Mouse (Mus musculus): Measurements from ENCODE around the gene Pla2g1b. TPM values are rescaled to one million over a fixed set of nuclear protein-coding genes. Genes with fewer than 3 reads are reported as not detected.
"Not testable (repeated sequence)": the region's sequence is repeated elsewhere in the genome, so short reads cannot be mapped to it uniquely, and the experiment has no call there.

Gene Pla2g1b
- polyA plus RNA-seq, 1 experiment from 2014 or later: not detected

- Histone ChIP-seq H3K4me2 (ENCODE audit: low read depth, low read length) (peak overlapping the region; percentile 34), H3K4me1 (ENCODE audit: control insufficient read depth, insufficient read depth, low read length) (peaks cover 43% of the 10 kb centered on the region), H3K36me3 (replicated peaks; ENCODE audit: control insufficient read depth, insufficient read depth, low read depth, low read length) (peaks cover 16% of the 10 kb centered on the region), H3K27ac (replicated peaks; ENCODE audit: low read depth, low read length) (peak overlapping the region; percentile 99), H3K4me3 (ENCODE audit: low read depth, low read length) (no peak overlapping the region), H3K27me3 (ENCODE audit: control insufficient read depth, insufficient read depth, low read length) (no peaks in the 10 kb centered on the region), H3K9ac (replicated peaks; ENCODE audit: low read length) (peak overlapping the region; percentile 48), H3K9me3 (replicated peaks; ENCODE audit: control insufficient read depth, low read length) (no peaks in the 10 kb centered on the region)
- WGBS: 8% methylated on average over 7 of the region's 7 CpGs
- DNase-seq (ENCODE audit: low spot score) (no peak), ATAC-seq (replicated peaks; ENCODE audit: insufficient number of reproducible peaks, low FRiP score, low TSS enrichment, low read depth) (no peak)
Measured at GRCm38 (mm10) chr5:115438667-115439066, 27.4 kb upstream of the Pla2g1b start.

GRCm38 (mm10) chr5:115441205-115441849 is 24.7 kb upstream of the Pla2g1b start:
- peaks cover 20% of the 10 kb centered on the region for H3K4me1 ChIP-seq (ENCODE audit: control insufficient read depth, insufficient read depth, low read length)
- no peaks in the 10 kb centered on the region for H3K27me3 ChIP-seq (ENCODE audit: control insufficient read depth, insufficient read depth, low read length)
- H3K4me2 ChIP-seq (ENCODE audit: low read depth, low read length): no peak overlapping the region
- H3K9me3 ChIP-seq (replicated peaks; ENCODE audit: control insufficient read depth, low read length): no peaks in the 10 kb centered on the region
- H3K27ac ChIP-seq (replicated peaks; ENCODE audit: low read depth, low read length): no peak overlapping the region
- WGBS: 44% methylated on average over 14 of the region's 14 CpGs
- no peak for ATAC-seq (replicated peaks; ENCODE audit: insufficient number of reproducible peaks, low FRiP score, low TSS enrichment, low read depth)
- H3K36me3 ChIP-seq (replicated peaks; ENCODE audit: control insufficient read depth, insufficient read depth, low read depth, low read length): peaks cover 36% of the 10 kb centered on the region
- DNase-seq (ENCODE audit: low spot score): peak; percentile 91
- no peak overlapping the region for H3K9ac ChIP-seq (replicated peaks; ENCODE audit: low read length)
- no peak overlapping the region for H3K4me3 ChIP-seq (ENCODE audit: low read depth, low read length)

- not testable (repeated sequence) for H3K9ac ChIP-seq (replicated peaks; ENCODE audit: low read length); H3K4me3 ChIP-seq (ENCODE audit: low read depth, low read length); H3K27ac ChIP-seq (replicated peaks; ENCODE audit: low read depth, low read length); DNase-seq (ENCODE audit: low spot score); ATAC-seq (replicated peaks; ENCODE audit: insufficient number of reproducible peaks, low FRiP score, low TSS enrichment, low read depth); H3K4me2 ChIP-seq (ENCODE audit: low read depth, low read length); H3K27me3 ChIP-seq (ENCODE audit: control insufficient read depth, insufficient read depth, low read length); H3K9me3 ChIP-seq (replicated peaks; ENCODE audit: control insufficient read depth, low read length)
- H3K4me1 ChIP-seq (ENCODE audit: control insufficient read depth, insufficient read depth, low read length): peaks cover 12% of the 10 kb centered on the region
- H3K36me3 ChIP-seq (replicated peaks; ENCODE audit: control insufficient read depth, insufficient read depth, low read depth, low read length): peaks cover 36% of the 10 kb centered on the region
- 75% methylated on average over 5 of the region's 5 CpGs for whole genome bisulfite sequencing
Measured at GRCm38 (mm10) chr5:115442663-115443062, 23.4 kb upstream of the Pla2g1b start.

DNA sequence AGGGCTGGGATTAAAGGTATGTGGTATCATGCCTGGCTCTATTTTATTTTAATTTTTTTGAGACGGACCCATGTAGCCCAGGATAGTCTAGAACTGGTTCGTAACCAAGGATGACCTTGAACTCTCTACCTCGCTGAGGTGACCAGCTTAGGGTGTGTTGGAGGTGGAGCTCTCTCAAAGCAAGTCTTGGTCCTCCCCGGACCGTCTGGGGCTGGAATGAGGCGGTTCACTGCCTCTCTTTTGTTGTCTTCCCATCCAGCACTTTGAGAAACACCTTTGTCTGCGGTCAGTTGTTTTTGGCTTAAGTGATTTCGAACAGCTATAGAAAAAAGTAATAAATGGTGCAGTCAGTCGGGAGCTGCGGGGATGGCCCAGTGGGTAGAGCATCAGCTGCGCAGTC is 21.9 kb upstream of the Pla2g1b start:
- Histone ChIP-seq H3K27me3 (ENCODE audit: control insufficient read depth, insufficient read depth, low read length) (no peaks in the 10 kb centered on the region), H3K9me3 (replicated peaks; ENCODE audit: control insufficient read depth, low read length) (no peaks in the 10 kb centered on the region), H3K4me1 (ENCODE audit: control insufficient read depth, insufficient read depth, low read length) (no peaks in the 10 kb centered on the region), H3K4me2 (ENCODE audit: low read depth, low read length) (no peak overlapping the region), H3K4me3 (ENCODE audit: low read depth, low read length) (no peak overlapping the region), H3K27ac (replicated peaks; ENCODE audit: low read depth, low read length) (no peak overlapping the region), H3K9ac (replicated peaks; ENCODE audit: low read length) (no peak overlapping the region), H3K36me3 (replicated peaks; ENCODE audit: control insufficient read depth, insufficient read depth, low read depth, low read length) (peaks cover 31% of the 10 kb centered on the region)
- 90% methylated on average over 11 of the region's 11 CpGs for WGBS
- no peak for ATAC-seq (replicated peaks; ENCODE audit: insufficient number of reproducible peaks, low FRiP score, low TSS enrichment, low read depth)
- no peak for DNase-seq (ENCODE audit: low spot score)

- Histone ChIP-seq H3K4me3 (ENCODE audit: low read depth, low read length) (no peak overlapping the region), H3K4me2 (ENCODE audit: low read depth, low read length) (no peak overlapping the region), H3K27ac (replicated peaks; ENCODE audit: low read depth, low read length) (no peak overlapping the region), H3K36me3 (replicated peaks; ENCODE audit: control insufficient read depth, insufficient read depth, low read depth, low read length) (peaks cover 45% of the 10 kb centered on the region), H3K27me3 (ENCODE audit: control insufficient read depth, insufficient read depth, low read length) (no peaks in the 10 kb centered on the region), H3K4me1 (ENCODE audit: control insufficient read depth, insufficient read depth, low read length) (no peaks in the 10 kb centered on the region), H3K9ac (replicated peaks; ENCODE audit: low read length) (no peak overlapping the region), H3K9me3 (replicated peaks; ENCODE audit: control insufficient read depth, low read length) (no peaks in the 10 kb centered on the region)
- 85% methylated on average over 17 of the region's 17 CpGs for WGBS
- no peak for DNase-seq (ENCODE audit: low spot score)
- ATAC-seq (replicated peaks; ENCODE audit: insufficient number of reproducible peaks, low FRiP score, low TSS enrichment, low read depth): no peak
Measured at GRCm38 (mm10) chr5:115447108-115447507, 19.0 kb upstream of the Pla2g1b start.

DNA sequence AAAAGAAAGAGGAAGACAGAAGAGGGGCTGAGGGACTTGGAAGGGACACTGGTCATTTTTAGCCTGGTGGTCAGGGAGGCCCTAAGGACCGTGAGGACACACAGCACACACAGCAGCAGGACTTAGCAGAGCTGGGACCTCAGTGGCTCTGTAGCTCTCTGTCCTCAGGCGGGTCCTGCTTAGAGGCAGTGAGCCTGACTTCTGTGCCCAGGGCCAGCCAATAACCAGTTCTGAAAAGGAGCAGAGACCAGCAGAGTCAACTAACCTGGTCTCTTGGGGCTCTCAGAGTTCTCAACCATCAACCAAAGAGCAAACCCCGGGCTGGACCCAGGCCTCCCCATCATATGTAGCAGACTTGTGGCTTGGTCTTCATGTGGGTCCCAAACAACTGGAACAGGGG is 16.8 kb upstream of the Pla2g1b start:
- ATAC-seq (replicated peaks; ENCODE audit: insufficient number of reproducible peaks, low FRiP score, low TSS enrichment, low read depth) (no peak), DNase-seq (ENCODE audit: low spot score) (no peak)
- Histone ChIP-seq H3K9ac (replicated peaks; ENCODE audit: low read length) (no peak overlapping the region), H3K27ac (replicated peaks; ENCODE audit: low read depth, low read length) (no peak overlapping the region), H3K4me1 (ENCODE audit: control insufficient read depth, insufficient read depth, low read length) (no peaks in the 10 kb centered on the region), H3K4me2 (ENCODE audit: low read depth, low read length) (no peak overlapping the region), H3K4me3 (ENCODE audit: low read depth, low read length) (no peak overlapping the region), H3K27me3 (ENCODE audit: control insufficient read depth, insufficient read depth, low read length) (no peaks in the 10 kb centered on the region), H3K9me3 (replicated peaks; ENCODE audit: control insufficient read depth, low read length) (no peaks in the 10 kb centered on the region), H3K36me3 (replicated peaks; ENCODE audit: control insufficient read depth, insufficient read depth, low read depth, low read length) (peaks cover 34% of the 10 kb centered on the region)
- 86% methylated on average over 3 of the region's 3 CpGs for WGBS

GRCm38 (mm10) chr5:115450410-115451317 is 15.4 kb upstream of the Pla2g1b start:
- H3K9ac ChIP-seq (replicated peaks; ENCODE audit: low read length): no peak overlapping the region
- H3K4me2 ChIP-seq (ENCODE audit: low read depth, low read length): no peak overlapping the region
- WGBS: 94% methylated on average over 27 of the region's 27 CpGs
- H3K36me3 ChIP-seq (replicated peaks; ENCODE audit: control insufficient read depth, insufficient read depth, low read depth, low read length): peaks cover 22% of the 10 kb centered on the region
- H3K27ac ChIP-seq (replicated peaks; ENCODE audit: low read depth, low read length): no peak overlapping the region
- H3K4me3 ChIP-seq (ENCODE audit: low read depth, low read length): no peak overlapping the region
- ATAC-seq (replicated peaks; ENCODE audit: insufficient number of reproducible peaks, low FRiP score, low TSS enrichment, low read depth): no peak
- H3K4me1 ChIP-seq (ENCODE audit: control insufficient read depth, insufficient read depth, low read length): no peaks in the 10 kb centered on the region
- no peaks in the 10 kb centered on the region for H3K9me3 ChIP-seq (replicated peaks; ENCODE audit: control insufficient read depth, low read length)
- DNase-seq (ENCODE audit: low spot score): no peak
- H3K27me3 ChIP-seq (ENCODE audit: control insufficient read depth, insufficient read depth, low read length): no peaks in the 10 kb centered on the region

All from embryonic facial prominence, embryonic 11.5 days (tissue).